Mouse (Mus musculus) liver, adult 2 months (tissue): ENCODE measurements at regions not wholly inside any gene's neighbourhood (a gene's known extent, or its start where the extent isn't known, plus 50 kb on each side); places are given as distances from the start of the nearest gene placed in this dataset.

Experiments used
- DNase-seq: peaks from one replicate; pipeline ENCODE4 v3.0.0-alpha.2; 2011; ENCODE audit warnings: low read depth, low spot score; ENCODE audit errors: extremely low read depth
- H3K27ac ChIP-seq: fragments of 200-500 bp; replicated peaks from 2 replicates; pipeline ENCODE4 v1.5.1; 2012; ENCODE audit warnings: low read depth, mild to moderate bottlenecking, control low read depth, inconsistent platforms, low read length; ENCODE audit not compliant: insufficient read depth
- H3K27me3 ChIP-seq: fragments of 200-500 bp; 2 replicates; pipeline ENCODE4 v1.6.1; 2012; ENCODE audit warnings: mild to moderate bottlenecking, moderate library complexity, low read length, inconsistent platforms; ENCODE audit not compliant: control insufficient read depth, insufficient read depth
- H3K36me3 ChIP-seq: fragments of 200-500 bp; 2 replicates; pipeline ENCODE4 v1.6.1; 2012; ENCODE audit warnings: low read length, inconsistent platforms; ENCODE audit not compliant: control insufficient read depth, insufficient read depth
- H3K4me1 ChIP-seq: fragments of 200-500 bp; 2 replicates; pipeline ENCODE4 v1.6.1; 2011; ENCODE audit warnings: low read length; ENCODE audit not compliant: control insufficient read depth, insufficient read depth
- H3K4me3 ChIP-seq: fragments of 200-500 bp; 2 replicates; pipeline ENCODE4 v1.5.1; 2011; ENCODE audit warnings: low read depth, mild to moderate bottlenecking, control low read depth, low read length, moderate library complexity; ENCODE audit not compliant: insufficient read depth
- H3K79me2 ChIP-seq: fragments of 200-500 bp; 2 replicates; pipeline ENCODE4 v1.6.1; 2012; ENCODE audit warnings: inconsistent platforms, mild to moderate bottlenecking, low read length, moderate library complexity; ENCODE audit not compliant: control insufficient read depth, insufficient read depth
- H3K9ac ChIP-seq: fragments of 200-500 bp; 2 replicates; pipeline ENCODE4 v1.6.1; 2012; ENCODE audit warnings: low read depth, mild to moderate bottlenecking, control low read depth, inconsistent platforms, low read length
- CTCF ChIP-seq: fragments of 200-500 bp; IDR thresholded peaks from 2 replicates; pipeline ENCODE4 v1.5.1; 2011; ENCODE audit warnings: low read depth, low read length, control low read depth
- POLR2A ChIP-seq: fragments of 200-500 bp; IDR thresholded peaks from 2 replicates; pipeline ENCODE4 v1.6.1; 2011; ENCODE audit warnings: low read length, control low read depth; ENCODE audit not compliant: insufficient read depth; ENCODE audit errors: extremely low read depth
- WGBS: fragments of 180-500 bp; shearing (Covaris S2); methylation state at CpG from one replicate; pipeline ENCODE4 v1.1.7; 2018; 5-methylcytosine and 5-hydroxymethylcytosine counted together

GRCm38 (mm10) chr4:48808571-48808970 is 145.3 kb downstream of the Cavin4 start:
- H3K79me2 ChIP-seq = no peaks in the 10 kb centered on the region
- no peaks in the 10 kb centered on the region for H3K4me1 ChIP-seq
- TF ChIP-seq CTCF (no peak), POLR2A (no peak)
- H3K4me3 ChIP-seq = no peak overlapping the region
- H3K9ac ChIP-seq = no peak overlapping the region
- H3K27me3 ChIP-seq = no peaks in the 10 kb centered on the region
- H3K36me3 ChIP-seq = no peaks in the 10 kb centered on the region
- H3K27ac ChIP-seq = no peak overlapping the region
- 89% methylated on average over 4 of the region's 4 CpGs for WGBS
- DNase-seq = no peak

DNA sequence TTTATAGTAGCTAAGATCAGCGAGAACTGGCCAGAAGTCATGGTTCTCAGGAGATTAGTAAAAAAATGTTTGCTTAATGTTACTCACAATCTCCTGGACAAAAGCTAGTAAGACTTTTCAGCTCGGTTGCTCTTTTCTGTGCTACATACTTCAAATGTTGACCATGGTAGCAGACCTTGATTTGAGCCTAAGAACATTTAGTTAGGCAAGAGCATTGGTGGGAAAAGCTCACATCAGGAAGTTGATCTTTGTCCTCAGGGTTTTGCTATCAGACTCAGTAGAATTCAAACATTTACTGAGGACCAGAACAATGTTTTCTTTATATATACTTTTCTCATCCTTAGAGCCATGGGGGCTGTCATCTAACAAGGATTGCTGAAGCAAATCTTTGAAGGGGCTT is 170.4 kb downstream of the Cavin4 start:
- Histone ChIP-seq H3K4me1 (no peaks in the 10 kb centered on the region), H3K36me3 (no peaks in the 10 kb centered on the region), H3K79me2 (no peaks in the 10 kb centered on the region), H3K9ac (no peak overlapping the region), H3K4me3 (no peak overlapping the region), H3K27ac (no peak overlapping the region), H3K27me3 (no peaks in the 10 kb centered on the region)
- WGBS = 38% methylated on average over 2 of the region's 2 CpGs
- TF ChIP-seq CTCF = no peak
- TF ChIP-seq POLR2A = no peak
- peak; percentile 17 for DNase-seq

DNA sequence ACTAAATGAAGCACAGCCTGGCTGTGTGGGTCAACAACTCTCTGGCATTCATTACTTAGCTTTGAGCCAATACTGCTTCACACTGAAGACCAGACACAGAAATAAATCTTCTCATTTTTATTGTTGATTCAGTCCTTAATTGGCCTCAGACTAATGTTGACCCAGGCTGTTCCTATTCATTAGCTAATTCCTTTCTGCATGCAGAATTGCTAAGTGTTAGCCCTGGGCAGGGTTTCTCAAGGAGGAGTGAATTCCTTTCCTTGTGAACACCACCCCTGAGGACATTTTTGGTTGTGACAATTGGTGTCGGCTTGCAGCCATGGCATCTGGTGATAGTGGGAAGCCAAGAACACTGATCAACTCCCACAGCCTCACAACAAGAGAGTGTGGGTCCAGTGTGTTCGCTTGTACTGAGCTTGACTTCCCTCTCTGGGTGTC is 179.5 kb downstream of the Cavin4 start:
- Histone ChIP-seq H3K27ac (no peak overlapping the region), H3K9ac (no peak overlapping the region), H3K36me3 (no peaks in the 10 kb centered on the region), H3K27me3 (no peaks in the 10 kb centered on the region), H3K4me1 (no peaks in the 10 kb centered on the region), H3K79me2 (no peaks in the 10 kb centered on the region), H3K4me3 (no peak overlapping the region)
- TF ChIP-seq CTCF (no peak), POLR2A (no peak)
- peak; percentile 2 for DNase-seq
- 70% methylated on average over 2 of the region's 2 CpGs for WGBS

- no peaks in the 10 kb centered on the region for H3K79me2 ChIP-seq
- H3K27ac ChIP-seq = no peak overlapping the region
- no peak overlapping the region for H3K9ac ChIP-seq
- no peaks in the 10 kb centered on the region for H3K27me3 ChIP-seq
- TF ChIP-seq POLR2A = no peak
- no peak for TF ChIP-seq CTCF
- peak; percentile 9 for DNase-seq
- no peaks in the 10 kb centered on the region for H3K36me3 ChIP-seq
- 41% methylated on average over 2 of the region's 2 CpGs for WGBS
- H3K4me1 ChIP-seq = no peaks in the 10 kb centered on the region
- no peak overlapping the region for H3K4me3 ChIP-seq
Measured at GRCm38 (mm10) chr4:48871105-48871504, 188.0 kb upstream of the Plppr1 start.

DNA sequence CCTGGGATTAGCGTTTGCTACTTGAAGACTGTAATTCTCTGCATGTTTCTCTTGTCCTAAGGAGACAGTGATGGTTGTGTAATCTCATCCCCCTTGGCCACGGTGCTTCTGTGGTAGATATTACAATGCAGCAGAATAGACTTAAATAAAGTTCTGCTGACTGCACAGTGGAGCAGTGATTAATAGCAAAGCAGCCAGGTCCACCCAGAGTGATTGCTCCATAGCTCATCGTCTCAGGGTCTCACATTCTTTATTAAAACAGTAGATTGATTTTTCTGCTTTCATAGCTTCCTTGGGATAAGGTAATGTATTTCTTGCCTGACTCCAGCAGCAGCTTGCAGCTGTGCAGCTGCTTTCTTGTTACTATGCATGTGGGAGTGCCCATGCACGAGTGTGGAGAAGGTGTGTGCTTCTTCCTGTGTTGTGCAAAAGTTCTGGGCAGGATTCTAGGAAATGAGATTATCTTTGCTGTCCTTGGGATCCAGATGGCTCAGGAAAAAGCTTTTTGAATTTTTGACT is 169.9 kb upstream of the Plppr1 start:
- DNase-seq = no peak
- Histone ChIP-seq H3K9ac (no peak overlapping the region), H3K4me1 (peaks cover 7% of the 10 kb centered on the region; the same call in 1 of the 2 replicates), H3K4me3 (no peak overlapping the region), H3K36me3 (no peaks in the 10 kb centered on the region), H3K79me2 (no peaks in the 10 kb centered on the region), H3K27me3 (no peaks in the 10 kb centered on the region), H3K27ac (no peak overlapping the region)
- WGBS = 73% methylated on average over 4 of the region's 4 CpGs
- TF ChIP-seq CTCF (no peak), POLR2A (no peak)

- Histone ChIP-seq H3K4me3 (no peak overlapping the region), H3K79me2 (no peaks in the 10 kb centered on the region), H3K27me3 (no peaks in the 10 kb centered on the region), H3K27ac (no peak overlapping the region), H3K9ac (no peak overlapping the region), H3K36me3 (no peaks in the 10 kb centered on the region), H3K4me1 (peaks cover 11% of the 10 kb centered on the region)
- 70% methylated on average over 1 of the region's 1 CpGs for WGBS
- TF ChIP-seq CTCF (no peak), POLR2A (no peak)
- DNase-seq = no peak
Measured at GRCm38 (mm10) chr4:48904551-48904950, 154.5 kb upstream of the Plppr1 start.
